Mouse (Mus musculus) brain, embryonic 14.5 days (tissue): ENCODE measurements at regions not wholly inside any gene's neighbourhood (a gene's known extent, or its start where the extent isn't known, plus 50 kb on each side); places are given as distances from the start of the nearest gene placed in this dataset.

Source experiments
- CTCF ChIP-seq: fragments of 200-500 bp; IDR thresholded peaks from 2 replicates; pipeline ENCODE4 v1.5.1; 2012; ENCODE audit warnings: inconsistent platforms, mild to moderate bottlenecking, moderate library complexity, borderline replicate concordance; ENCODE audit not compliant: insufficient read depth, insufficient read length; ENCODE audit errors: extremely low read depth
- POLR2A ChIP-seq: fragments of 200-500 bp; IDR thresholded peaks from 2 replicates; pipeline ENCODE4 v1.6.1; 2012; ENCODE audit warnings: mild to moderate bottlenecking, inconsistent platforms, borderline replicate concordance; ENCODE audit not compliant: poor library complexity, insufficient read depth, insufficient read length, severe bottlenecking; ENCODE audit errors: extremely low read depth

- TF ChIP-seq CTCF (no peak), POLR2A (no peak)
Observed at GRCm38 (mm10) chr13:73131270-73131669, 129.0 kb upstream of the Irx4 start.
